Mouse (Mus musculus) mesoderm, embryonic 11.5 days (tissue): ENCODE results near the gene Gng10.

Experiments used
- DNase-seq: peaks from one replicate; pipeline ENCODE4 v3.0.0-alpha.2; 2012; ENCODE audit warnings: low read depth, low spot score

Gene Gng10

GRCm38 (mm10) chr4:59015181-59015580 lies 19.7 kb upstream of the Gng10 start:
- no peak for DNase-seq

GRCm38 (mm10) chr4:59016922-59017321 lies 18.0 kb upstream of the Gng10 start:
- DNase-seq = no peak

DNA sequence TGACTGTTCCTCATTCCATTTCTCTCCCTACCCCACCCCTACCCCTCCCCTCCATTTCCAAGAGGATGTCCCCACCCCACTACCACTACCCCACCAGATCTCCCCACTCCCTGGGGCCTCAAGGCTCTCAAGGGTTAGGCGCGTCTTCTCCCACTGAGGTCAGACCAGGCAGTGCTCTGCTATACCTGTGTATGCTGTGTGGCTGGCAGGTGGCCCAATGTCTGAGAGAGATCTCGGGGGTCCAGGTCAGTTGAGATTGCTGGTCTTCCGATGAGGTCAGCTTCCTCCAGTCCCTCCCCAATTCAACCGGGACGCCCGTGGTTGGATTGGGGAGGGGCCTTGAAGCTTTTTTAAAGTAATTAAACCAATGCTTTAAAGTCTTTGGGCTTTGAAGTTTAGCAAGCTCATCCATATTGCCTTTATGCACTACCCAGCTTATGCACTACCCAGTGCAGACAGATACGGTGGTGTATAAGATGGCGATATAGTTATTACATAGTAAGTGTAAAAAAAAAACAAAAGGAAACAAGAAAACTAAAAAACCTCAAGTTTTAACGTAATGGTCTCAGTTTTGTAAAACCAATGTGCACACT lies 467 bp upstream of the Gng10 start:
- no peak for DNase-seq

DNA sequence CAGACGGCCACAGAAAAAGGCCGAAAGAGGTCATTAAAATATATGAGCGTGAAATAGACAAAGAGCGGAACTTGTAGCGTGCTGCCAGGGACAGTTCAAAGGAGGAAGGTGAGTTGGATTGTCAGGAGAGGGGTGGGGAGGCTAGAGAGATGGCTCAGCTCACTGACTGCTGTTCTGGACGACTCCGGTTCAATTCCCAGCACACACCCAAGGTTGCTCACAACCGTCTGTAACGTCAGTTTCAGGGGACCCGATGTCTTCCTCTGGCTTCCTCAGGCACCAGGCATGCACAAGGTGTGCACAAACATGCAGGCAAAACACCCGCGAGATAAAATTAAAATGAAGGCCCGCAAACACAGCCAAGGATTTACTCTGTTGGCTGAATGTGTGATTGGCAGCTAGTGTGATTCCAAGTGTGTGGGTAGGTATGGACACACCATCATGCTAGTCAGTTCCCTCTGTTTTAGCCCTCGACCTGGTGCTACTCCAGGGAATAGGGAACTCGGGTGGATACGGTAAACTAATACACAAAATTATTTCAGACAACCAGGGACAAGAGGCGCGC lies 980 bp downstream of the Gng10 start:
- no peak for DNase-seq

- DNase-seq = peak; percentile 82
Measured at GRCm38 (mm10) chr4:59036490-59037127, 1.7 kb downstream of the Gng10 start.

DNA sequence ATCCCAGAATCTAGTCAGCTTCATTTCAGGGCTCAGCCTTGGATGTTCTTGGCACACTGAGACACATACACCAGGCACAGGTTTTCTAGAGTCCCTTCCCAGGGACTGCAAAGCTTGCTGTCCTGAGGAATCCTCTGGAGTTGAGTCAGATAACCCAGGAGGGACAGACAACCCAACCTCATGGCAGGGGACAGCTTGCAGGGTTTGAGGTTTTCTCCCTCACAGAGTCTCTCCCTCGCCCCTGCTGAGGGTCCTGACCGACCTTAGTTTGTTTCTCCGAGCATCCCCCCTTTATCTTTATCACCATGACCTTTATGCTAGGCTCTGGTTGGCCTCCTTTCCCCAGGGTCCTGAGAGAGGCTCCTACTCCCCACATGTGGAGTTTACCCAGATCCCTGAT lies 2.6 kb downstream of the Gng10 start:
- DNase-seq = no peak

GRCm38 (mm10) chr4:59040397-59041287 lies 5.8 kb downstream of the Gng10 start:
- DNase-seq = no peak

- no peak for DNase-seq
Measured at GRCm38 (mm10) chr4:59043074-59043473, 8.2 kb downstream of the Gng10 start.

- no peak for DNase-seq
Measured at GRCm38 (mm10) chr4:59043891-59044290, 9.0 kb downstream of the Gng10 start.

DNA sequence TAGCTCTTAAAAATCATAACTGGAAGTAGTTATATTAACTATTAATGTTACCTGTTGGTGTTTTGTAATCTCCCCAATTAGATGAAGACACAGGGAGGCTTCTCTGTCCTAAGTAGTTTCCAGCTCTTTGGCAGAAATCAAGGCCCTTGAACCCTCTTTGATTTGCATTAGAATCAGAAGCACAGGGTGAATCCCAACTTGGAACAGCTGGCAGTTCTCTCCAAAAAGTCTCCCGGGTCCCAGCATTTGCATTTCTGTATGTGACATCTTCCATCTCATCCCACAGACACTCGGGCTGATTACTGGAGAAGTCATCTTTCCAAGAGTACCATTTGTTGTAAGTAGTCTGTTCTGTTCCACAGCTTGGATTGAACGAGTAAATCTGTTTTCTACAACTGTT lies 12.3 kb downstream of the Gng10 start:
- DNase-seq = no peak

GRCm38 (mm10) chr4:59051081-59051480 lies 16.2 kb downstream of the Gng10 start:
- DNase-seq = no peak

- no peak for DNase-seq
Measured at GRCm38 (mm10) chr4:59057929-59058328, 23.0 kb downstream of the Gng10 start.

GRCm38 (mm10) chr4:59062526-59062925 lies 27.6 kb downstream of the Gng10 start:
- no peak for DNase-seq

DNA sequence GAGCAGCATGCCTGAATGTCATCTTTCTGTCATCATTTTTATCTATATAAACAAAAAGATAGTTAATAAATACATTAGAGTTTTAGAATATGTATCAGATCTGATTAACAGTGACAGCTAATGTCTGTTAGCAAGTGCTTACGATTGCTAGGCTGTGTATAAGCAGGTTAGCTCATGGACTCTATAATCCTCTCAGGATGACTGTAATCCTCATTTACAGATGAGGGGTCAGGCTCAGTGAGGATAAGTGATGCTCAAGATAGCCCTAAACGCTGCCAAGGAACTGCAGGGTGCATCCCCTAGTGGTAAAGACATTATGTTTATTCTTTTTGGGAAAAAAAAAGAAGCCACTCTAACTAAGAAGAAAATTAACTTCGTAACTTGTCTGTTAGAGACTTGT lies 34.4 kb downstream of the Gng10 start:
- no peak for DNase-seq

GRCm38 (mm10) chr4:59083430-59083829 lies 48.5 kb downstream of the Gng10 start:
- DNase-seq = no peak

- DNase-seq = no peak
Measured at GRCm38 (mm10) chr4:59089391-59089790, 54.5 kb downstream of the Gng10 start.
